Mouse (Mus musculus) myocyte (in vitro differentiated cells): Measurements from ENCODE around the gene Ccl17. TPM values are rescaled to one million over a fixed set of nuclear protein-coding genes. Genes with fewer than 3 reads are reported as not detected.

Experiments used
- H3K27me3 ChIP-seq: one replicate; pipeline ENCODE4 v1.6.1; 2011; ENCODE audit not compliant: control insufficient read depth, insufficient read depth, insufficient read length
- H3K36me3 ChIP-seq: one replicate; pipeline ENCODE4 v1.6.1; 2011; ENCODE audit not compliant: control insufficient read depth, insufficient read depth
- H3K4me2 ChIP-seq: one replicate; pipeline ENCODE4 v1.6.1; 2011; ENCODE audit warnings: low read depth, control low read depth
- H3K4me3 ChIP-seq: one replicate; pipeline ENCODE4 v1.5.1; 2011; ENCODE audit warnings: mild to moderate bottlenecking, control low read depth, moderate library complexity
- H3K79me2 ChIP-seq: one replicate; pipeline ENCODE4 v1.6.1; 2011; ENCODE audit not compliant: control insufficient read depth, insufficient read depth
- H3ac ChIP-seq: one replicate; pipeline ENCODE4 v1.6.1; 2011; ENCODE audit not compliant: control insufficient read depth, insufficient read length
- CEBPB ChIP-seq: IDR thresholded peaks from 2 replicates; pipeline ENCODE4 v1.6.1; 2011; ENCODE audit warnings: mild to moderate bottlenecking, moderate library complexity; ENCODE audit not compliant: poor library complexity, insufficient read depth, severe bottlenecking
- E2F4 ChIP-seq: IDR thresholded peaks from one replicate; pipeline ENCODE4 v1.6.1; 2011; ENCODE audit warnings: mild to moderate bottlenecking, control low read depth, moderate library complexity; ENCODE audit not compliant: insufficient read depth
- MAX ChIP-seq: IDR thresholded peaks from one replicate; pipeline ENCODE4 v1.6.1; 2011; ENCODE audit warnings: low read depth, mild to moderate bottlenecking, control low read depth
- MYOD1 ChIP-seq, 3 experiments: IDR thresholded peaks; one replicate each; pipeline ENCODE4 v1.6.1; 2011; ENCODE audit warnings: control low read depth in 2 of 3, low read depth in 2 of 3, mild to moderate bottlenecking in 2 of 3, moderate library complexity in 1 of 3; ENCODE audit not compliant: insufficient read length in 2 of 3, control insufficient read depth in 1 of 3
- MYOG ChIP-seq, 3 experiments: IDR thresholded peaks; one replicate each; pipeline ENCODE4 v1.6.1; 2011; ENCODE audit warnings: control low read depth in 2 of 3, low read depth in 2 of 3, mild to moderate bottlenecking in 2 of 3; ENCODE audit not compliant: insufficient read length in 2 of 3, control insufficient read depth in 1 of 3, insufficient read depth in 1 of 3
- POLR2A ChIP-seq: IDR thresholded peaks from one replicate; pipeline ENCODE4 v1.6.1; 2011; ENCODE audit warnings: low read depth, mild to moderate bottlenecking, control low read depth, moderate library complexity; ENCODE audit not compliant: insufficient read length
- POLR2AphosphoS2 ChIP-seq: IDR thresholded peaks from one replicate; pipeline ENCODE4 v1.6.1; 2011; ENCODE audit warnings: low read depth, control low read depth; ENCODE audit not compliant: insufficient read length
- REST ChIP-seq: IDR thresholded peaks from one replicate; pipeline ENCODE4 v1.6.1; 2011; ENCODE audit warnings: mild to moderate bottlenecking, control low read depth, moderate library complexity; ENCODE audit not compliant: insufficient read depth, insufficient read length
- SRF ChIP-seq: IDR thresholded peaks from one replicate; pipeline ENCODE4 v1.6.1; 2011; ENCODE audit warnings: low read depth; ENCODE audit not compliant: control insufficient read depth, insufficient read length
- TCF12 ChIP-seq: IDR thresholded peaks from one replicate; pipeline ENCODE4 v1.6.1; 2011; ENCODE audit warnings: mild to moderate bottlenecking, control low read depth; ENCODE audit not compliant: poor library complexity, insufficient read depth, severe bottlenecking
- TCF3 ChIP-seq: IDR thresholded peaks from one replicate; pipeline ENCODE4 v1.6.1; 2011; ENCODE audit warnings: low read depth, control low read depth; ENCODE audit not compliant: insufficient read length
- USF1 ChIP-seq: IDR thresholded peaks from one replicate; pipeline ENCODE4 v1.6.1; 2011; ENCODE audit warnings: low read depth, mild to moderate bottlenecking, control low read depth, moderate library complexity
- polyA plus RNA-seq: library from polyadenylated mRNA; unstranded; fragments of >200 nt; fragmentation: generic; extraction: Trizol; gene quantifications from one replicate; pipeline ENCODE4 v1.2.1, GENCODE M21; 2012; ENCODE audit warnings: missing spikeins

Gene Ccl17
- polyA plus RNA-seq, 1 experiment, result 0.48 TPM

- no peak for TF ChIP-seq USF1
- TF ChIP-seq POLR2AphosphoS2, result no peak
- no peak for TF ChIP-seq MAX
- no peak for TF ChIP-seq REST
- no peak for TF ChIP-seq E2F4
- TF ChIP-seq TCF3, result no peak
- TF ChIP-seq CEBPB, result no peak
- Histone ChIP-seq H3K4me3 (no peak overlapping the region), H3K36me3 (no peaks in the 10 kb centered on the region), H3ac (no peak overlapping the region), H3K27me3 (no peaks in the 10 kb centered on the region), H3K4me2 (no peak overlapping the region), H3K79me2 (no peaks in the 10 kb centered on the region)
Measured at GRCm38 (mm10) chr8:94801293-94802095, 8.8 kb upstream of the Ccl17 start.

GRCm38 (mm10) chr8:94802375-94802774, 7.9 kb upstream of the Ccl17 start:
- Histone ChIP-seq H3K79me2 (no peaks in the 10 kb centered on the region), H3K36me3 (no peaks in the 10 kb centered on the region), H3K4me2 (no peak overlapping the region), H3ac (no peak overlapping the region), H3K4me3 (no peak overlapping the region), H3K27me3 (no peaks in the 10 kb centered on the region)
- no peak for TF ChIP-seq SRF
- TF ChIP-seq TCF3, result no peak
- TF ChIP-seq POLR2A, result no peak
- TF ChIP-seq USF1, result no peak
- TF ChIP-seq TCF12, result no peak
- no peak for TF ChIP-seq REST
- no peak for TF ChIP-seq E2F4
- TF ChIP-seq CEBPB, result no peak
- no peak for TF ChIP-seq MAX
- no peak for TF ChIP-seq POLR2AphosphoS2
- no peak for TF ChIP-seq MYOG (IDR thresholded peaks at IDR 0.05; ENCODE audit: control insufficient read depth in 1 of 3, insufficient read depth in 1 of 3, insufficient read length in 2 of 3, low read depth in 2 of 3)
- no peak for TF ChIP-seq MYOD1 (IDR thresholded peaks at IDR 0.05; ENCODE audit: control insufficient read depth in 1 of 3, insufficient read length in 2 of 3, low read depth in 2 of 3)

- H3K36me3 ChIP-seq, result no peaks in the 10 kb centered on the region
- TF ChIP-seq E2F4, result no peak
- TF ChIP-seq USF1, result no peak
- TF ChIP-seq POLR2AphosphoS2, result no peak
- TF ChIP-seq TCF12, result no peak
- TF ChIP-seq CEBPB, result no peak
- no peak for TF ChIP-seq MYOD1 (IDR thresholded peaks at IDR 0.05; ENCODE audit: control insufficient read depth in 1 of 3, insufficient read length in 2 of 3, low read depth in 2 of 3)
- TF ChIP-seq POLR2A, result no peak
- no peak for TF ChIP-seq SRF
- no peak for TF ChIP-seq REST
- no peak for TF ChIP-seq TCF3
- no peak for TF ChIP-seq MAX
- TF ChIP-seq MYOG (IDR thresholded peaks at IDR 0.05; ENCODE audit: control insufficient read depth in 1 of 3, insufficient read depth in 1 of 3, insufficient read length in 2 of 3, low read depth in 2 of 3), result no peak
- H3K4me3 ChIP-seq, result no peak overlapping the region
- no peaks in the 10 kb centered on the region for H3K27me3 ChIP-seq
- no peaks in the 10 kb centered on the region for H3K79me2 ChIP-seq
- H3K4me2 ChIP-seq, result no peak overlapping the region
- H3ac ChIP-seq, result no peak overlapping the region
Measured at GRCm38 (mm10) chr8:94803551-94803950, 6.7 kb upstream of the Ccl17 start.

- Histone ChIP-seq H3ac (no peak overlapping the region), H3K36me3 (no peaks in the 10 kb centered on the region), H3K4me3 (no peak overlapping the region), H3K4me2 (no peak overlapping the region), H3K27me3 (no peaks in the 10 kb centered on the region), H3K79me2 (no peaks in the 10 kb centered on the region)
- TF ChIP-seq TCF3, result no peak
- TF ChIP-seq POLR2AphosphoS2, result no peak
- no peak for TF ChIP-seq REST
- no peak for TF ChIP-seq MYOD1 (IDR thresholded peaks at IDR 0.05; ENCODE audit: control insufficient read depth in 1 of 3, insufficient read length in 2 of 3, low read depth in 2 of 3)
- TF ChIP-seq E2F4, result no peak
- no peak for TF ChIP-seq SRF
- TF ChIP-seq MAX, result no peak
- no peak for TF ChIP-seq CEBPB
- no peak for TF ChIP-seq USF1
- no peak for TF ChIP-seq POLR2A
- no peak for TF ChIP-seq MYOG (IDR thresholded peaks at IDR 0.05; ENCODE audit: control insufficient read depth in 1 of 3, insufficient read depth in 1 of 3, insufficient read length in 2 of 3, low read depth in 2 of 3)
Measured at GRCm38 (mm10) chr8:94804546-94805340, 5.5 kb upstream of the Ccl17 start.
